Mouse (Mus musculus): ENCODE data around the gene Smoc2.

GRCm38 (mm10) chr17:14346891-14347290 lies 67.6 kb downstream of the Smoc2 start:
- TF ChIP-seq CTCF (IDR thresholded peaks at IDR 0.05; ENCODE audit: borderline replicate concordance, extremely low read depth, insufficient read depth, insufficient read length): no peak
- TF ChIP-seq POLR2A (IDR thresholded peaks at IDR 0.05; ENCODE audit: borderline replicate concordance, extremely low read depth, insufficient read depth, insufficient read length, poor library complexity, severe bottlenecking): no peak
